Mouse (Mus musculus): ENCODE data around the gene Csdc2. TPM values are rescaled to one million over a fixed set of nuclear protein-coding genes. Genes with fewer than 3 reads are reported as not detected.
A peak's percentile ranks its signal among the peaks of the same experiment; 100 is the strongest.

Csdc2 gene
- polyA plus RNA-seq, 1 experiment from 2014 or later = 20.9 TPM

GRCm38 (mm10) chr15:81932951-81933470 lies 3.5 kb upstream of the Csdc2 start:
- no peaks in the 10 kb centered on the region for H3K27me3 ChIP-seq (replicated peaks; ENCODE audit: control insufficient read depth, insufficient read depth, low read length)
- H3K4me2 ChIP-seq (ENCODE audit: low read depth, low read length) = no peak overlapping the region
- peak overlapping the region; percentile 19 for H3K9ac ChIP-seq (ENCODE audit: low read depth, low read length)
- DNase-seq (ENCODE audit: low spot score) = peak; percentile 28
- WGBS = 38% methylated on average over 12 of the region's 12 CpGs
- H3K36me3 ChIP-seq (ENCODE audit: control insufficient read depth, insufficient read depth, low read length) = no peaks in the 10 kb centered on the region
- ATAC-seq (ENCODE audit: low read depth) = no peak
- H3K4me3 ChIP-seq (ENCODE audit: low read depth, low read length) = no peak overlapping the region
- no peaks in the 10 kb centered on the region for H3K9me3 ChIP-seq (ENCODE audit: control insufficient read depth, low read length)
- no peak overlapping the region for H3K27ac ChIP-seq (replicated peaks; ENCODE audit: low read depth, low read length)
- peaks cover 15% of the 10 kb centered on the region for H3K4me1 ChIP-seq (ENCODE audit: control insufficient read depth, insufficient read depth, low read length)

GRCm38 (mm10) chr15:81933986-81934385 lies 2.6 kb upstream of the Csdc2 start:
- Histone ChIP-seq H3K36me3 (ENCODE audit: control insufficient read depth, insufficient read depth, low read length) (no peaks in the 10 kb centered on the region), H3K9me3 (ENCODE audit: control insufficient read depth, low read length) (no peaks in the 10 kb centered on the region), H3K4me3 (ENCODE audit: low read depth, low read length) (no peak overlapping the region), H3K4me2 (ENCODE audit: low read depth, low read length) (no peak overlapping the region), H3K9ac (ENCODE audit: low read depth, low read length) (no peak overlapping the region), H3K27ac (replicated peaks; ENCODE audit: low read depth, low read length) (no peak overlapping the region), H3K4me1 (ENCODE audit: control insufficient read depth, insufficient read depth, low read length) (peaks cover 15% of the 10 kb centered on the region), H3K27me3 (replicated peaks; ENCODE audit: control insufficient read depth, insufficient read depth, low read length) (no peaks in the 10 kb centered on the region)
- no peak for ATAC-seq (ENCODE audit: low read depth)
- DNase-seq (ENCODE audit: low spot score) = no peak
- WGBS = 85% methylated on average over 1 of the region's 1 CpGs

GRCm38 (mm10) chr15:81935869-81936637 lies 506 bp upstream of the Csdc2 start:
- DNase-seq (ENCODE audit: low spot score) (peak; percentile 40), ATAC-seq (ENCODE audit: low read depth) (0 out of 2 replicates have a peak, but pooled peaks have one; percentile 6)
- no peaks in the 10 kb centered on the region for H3K27me3 ChIP-seq (replicated peaks; ENCODE audit: control insufficient read depth, insufficient read depth, low read length)
- peaks cover 15% of the 10 kb centered on the region for H3K4me1 ChIP-seq (ENCODE audit: control insufficient read depth, insufficient read depth, low read length)
- no peaks in the 10 kb centered on the region for H3K9me3 ChIP-seq (ENCODE audit: control insufficient read depth, low read length)
- peak overlapping the region; percentile 72 for H3K27ac ChIP-seq (replicated peaks; ENCODE audit: low read depth, low read length)
- H3K4me3 ChIP-seq (ENCODE audit: low read depth, low read length) = peak overlapping the region; percentile 50
- WGBS = 61% methylated on average over 7 of the region's 7 CpGs
- H3K4me2 ChIP-seq (ENCODE audit: low read depth, low read length) = peak overlapping the region; percentile 79
- peak overlapping the region; percentile 68 for H3K9ac ChIP-seq (ENCODE audit: low read depth, low read length)
- no peaks in the 10 kb centered on the region for H3K36me3 ChIP-seq (ENCODE audit: control insufficient read depth, insufficient read depth, low read length)

GRCm38 (mm10) chr15:81937098-81937972 lies 776 bp downstream of the Csdc2 start:
- H3K27me3 ChIP-seq (replicated peaks; ENCODE audit: control insufficient read depth, insufficient read depth, low read length) = no peaks in the 10 kb centered on the region
- no peaks in the 10 kb centered on the region for H3K36me3 ChIP-seq (ENCODE audit: control insufficient read depth, insufficient read depth, low read length)
- peak overlapping the region; percentile 22; the same call in 1 of the 2 replicates for H3K27ac ChIP-seq (replicated peaks; ENCODE audit: low read depth, low read length)
- H3K4me2 ChIP-seq (ENCODE audit: low read depth, low read length) = peak overlapping the region; percentile 79
- WGBS = 9% methylated on average over 15 of the region's 19 CpGs
- H3K9me3 ChIP-seq (ENCODE audit: control insufficient read depth, low read length) = no peaks in the 10 kb centered on the region
- H3K4me3 ChIP-seq (ENCODE audit: low read depth, low read length) = peak overlapping the region; percentile 50
- peak overlapping the region; percentile 68 for H3K9ac ChIP-seq (ENCODE audit: low read depth, low read length)
- peaks cover 15% of the 10 kb centered on the region for H3K4me1 ChIP-seq (ENCODE audit: control insufficient read depth, insufficient read depth, low read length)
- DNase-seq (ENCODE audit: low spot score) (peak; percentile 20), ATAC-seq (ENCODE audit: low read depth) (peak; percentile 13)

DNA sequence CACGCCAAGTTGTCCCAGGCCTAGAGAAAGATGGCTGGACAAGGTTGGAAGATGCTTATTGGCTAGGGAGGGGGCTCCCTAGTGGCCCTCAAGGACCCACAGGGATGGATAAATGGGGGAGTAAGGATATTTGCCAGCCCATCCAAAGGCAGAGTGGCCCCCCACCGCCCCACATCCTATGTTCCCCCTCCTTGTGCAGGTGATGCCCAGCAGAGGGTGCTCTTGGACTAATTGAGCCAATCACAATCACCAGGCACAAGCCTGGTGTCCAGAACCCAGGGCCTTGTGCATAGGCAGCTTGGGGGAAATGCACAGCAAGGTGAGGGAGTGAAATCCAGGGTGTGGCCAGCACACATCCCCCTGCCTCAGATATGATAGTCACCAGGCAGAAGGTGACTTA lies 1.7 kb downstream of the Csdc2 start:
- Histone ChIP-seq H3K4me1 (ENCODE audit: control insufficient read depth, insufficient read depth, low read length) (peaks cover 15% of the 10 kb centered on the region), H3K27ac (replicated peaks; ENCODE audit: low read depth, low read length) (no peak overlapping the region), H3K9me3 (ENCODE audit: control insufficient read depth, low read length) (no peaks in the 10 kb centered on the region), H3K4me2 (ENCODE audit: low read depth, low read length) (peak overlapping the region; percentile 79; the same call in 1 of the 2 replicates), H3K27me3 (replicated peaks; ENCODE audit: control insufficient read depth, insufficient read depth, low read length) (no peaks in the 10 kb centered on the region), H3K36me3 (ENCODE audit: control insufficient read depth, insufficient read depth, low read length) (no peaks in the 10 kb centered on the region), H3K4me3 (ENCODE audit: low read depth, low read length) (no peak overlapping the region), H3K9ac (ENCODE audit: low read depth, low read length) (no peak overlapping the region)
- WGBS = 41% methylated on average over 2 of the region's 2 CpGs
- no peak for ATAC-seq (ENCODE audit: low read depth)
- peak; percentile 50 for DNase-seq (ENCODE audit: low spot score)

GRCm38 (mm10) chr15:81939157-81939715 lies 2.7 kb downstream of the Csdc2 start:
- no peak for ATAC-seq (ENCODE audit: low read depth)
- WGBS = 87% methylated on average over 10 of the region's 10 CpGs

GRCm38 (mm10) chr15:81939774-81940173 lies 3.2 kb downstream of the Csdc2 start:
- no peak for ATAC-seq (ENCODE audit: low read depth)

More at GRCm38 (mm10) chr15:81939157-81939715, 2.7 kb downstream of the Csdc2 start:
- no peak overlapping the region for H3K4me3 ChIP-seq (ENCODE audit: low read depth, low read length)
- no peak overlapping the region for H3K27ac ChIP-seq (replicated peaks; ENCODE audit: low read depth, low read length)
- H3K4me2 ChIP-seq (ENCODE audit: low read depth, low read length) = no peak overlapping the region
- no peak overlapping the region for H3K9ac ChIP-seq (ENCODE audit: low read depth, low read length)
- no peaks in the 10 kb centered on the region for H3K36me3 ChIP-seq (ENCODE audit: control insufficient read depth, insufficient read depth, low read length)
- peaks cover 15% of the 10 kb centered on the region for H3K4me1 ChIP-seq (ENCODE audit: control insufficient read depth, insufficient read depth, low read length)
- no peaks in the 10 kb centered on the region for H3K9me3 ChIP-seq (ENCODE audit: control insufficient read depth, low read length)
- H3K27me3 ChIP-seq (replicated peaks; ENCODE audit: control insufficient read depth, insufficient read depth, low read length) = no peaks in the 10 kb centered on the region
- DNase-seq (ENCODE audit: low spot score) = no peak

GRCm38 (mm10) chr15:81940219-81940618 lies 3.7 kb downstream of the Csdc2 start:
- 95% methylated on average over 5 of the region's 5 CpGs for WGBS
- Histone ChIP-seq H3K9me3 (ENCODE audit: control insufficient read depth, low read length) (no peaks in the 10 kb centered on the region), H3K4me3 (ENCODE audit: low read depth, low read length) (no peak overlapping the region), H3K9ac (ENCODE audit: low read depth, low read length) (no peak overlapping the region), H3K27me3 (replicated peaks; ENCODE audit: control insufficient read depth, insufficient read depth, low read length) (no peaks in the 10 kb centered on the region), H3K36me3 (ENCODE audit: control insufficient read depth, insufficient read depth, low read length) (no peaks in the 10 kb centered on the region), H3K27ac (replicated peaks; ENCODE audit: low read depth, low read length) (no peak overlapping the region), H3K4me1 (ENCODE audit: control insufficient read depth, insufficient read depth, low read length) (peaks cover 15% of the 10 kb centered on the region), H3K4me2 (ENCODE audit: low read depth, low read length) (no peak overlapping the region)
- no peak for ATAC-seq (ENCODE audit: low read depth)
- DNase-seq (ENCODE audit: low spot score) = no peak

More at GRCm38 (mm10) chr15:81939774-81940173, 3.2 kb downstream of the Csdc2 start:
- H3K36me3 ChIP-seq (ENCODE audit: control insufficient read depth, insufficient read depth, low read length) = no peaks in the 10 kb centered on the region
- no peaks in the 10 kb centered on the region for H3K27me3 ChIP-seq (replicated peaks; ENCODE audit: control insufficient read depth, insufficient read depth, low read length)
- H3K4me2 ChIP-seq (ENCODE audit: low read depth, low read length) = no peak overlapping the region
- peaks cover 15% of the 10 kb centered on the region for H3K4me1 ChIP-seq (ENCODE audit: control insufficient read depth, insufficient read depth, low read length)
- DNase-seq (ENCODE audit: low spot score) = no peak
- no peak overlapping the region for H3K9ac ChIP-seq (ENCODE audit: low read depth, low read length)
- no peaks in the 10 kb centered on the region for H3K9me3 ChIP-seq (ENCODE audit: control insufficient read depth, low read length)
- H3K27ac ChIP-seq (replicated peaks; ENCODE audit: low read depth, low read length) = no peak overlapping the region
- H3K4me3 ChIP-seq (ENCODE audit: low read depth, low read length) = no peak overlapping the region
- WGBS = 89% methylated on average over 4 of the region's 4 CpGs
